Mouse (Mus musculus): ENCODE measurements around the gene Evi2. TPM values are rescaled to one million over a fixed set of nuclear protein-coding genes. Genes with fewer than 3 reads are reported as not detected.

Evi2 gene
- 10 to 100 TPM; 22.7 to 25.1 TPM for total RNA-seq (2023)

DNA sequence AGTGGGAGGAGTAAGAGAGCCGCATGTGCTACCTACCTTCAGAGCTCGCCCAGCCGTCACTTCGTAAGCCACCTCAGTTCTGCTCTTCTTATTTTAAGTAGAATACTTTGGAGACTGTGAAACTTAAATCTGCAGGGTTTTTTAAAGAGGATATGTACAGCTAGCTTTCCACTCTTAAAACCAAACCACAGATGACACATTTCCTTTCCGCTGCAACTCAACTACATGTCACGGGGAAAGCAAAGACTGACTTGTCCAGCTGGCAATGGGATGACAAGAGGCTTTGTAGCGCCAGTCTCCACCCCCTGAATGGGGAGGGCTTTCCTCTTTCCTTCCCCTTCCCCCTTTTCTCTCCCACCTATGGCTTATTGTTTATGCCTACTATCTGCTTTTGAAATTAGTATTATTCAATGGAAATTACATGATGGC is at the start of gene Evi2, which contains the start of gene Evi2a:
TSS of gene Evi2 (minus strand) at position 257 of the 429 bp plus-strand sequence.
TSS of gene Evi2a (minus strand) at position 277 of the 429 bp plus-strand sequence.

DNA sequence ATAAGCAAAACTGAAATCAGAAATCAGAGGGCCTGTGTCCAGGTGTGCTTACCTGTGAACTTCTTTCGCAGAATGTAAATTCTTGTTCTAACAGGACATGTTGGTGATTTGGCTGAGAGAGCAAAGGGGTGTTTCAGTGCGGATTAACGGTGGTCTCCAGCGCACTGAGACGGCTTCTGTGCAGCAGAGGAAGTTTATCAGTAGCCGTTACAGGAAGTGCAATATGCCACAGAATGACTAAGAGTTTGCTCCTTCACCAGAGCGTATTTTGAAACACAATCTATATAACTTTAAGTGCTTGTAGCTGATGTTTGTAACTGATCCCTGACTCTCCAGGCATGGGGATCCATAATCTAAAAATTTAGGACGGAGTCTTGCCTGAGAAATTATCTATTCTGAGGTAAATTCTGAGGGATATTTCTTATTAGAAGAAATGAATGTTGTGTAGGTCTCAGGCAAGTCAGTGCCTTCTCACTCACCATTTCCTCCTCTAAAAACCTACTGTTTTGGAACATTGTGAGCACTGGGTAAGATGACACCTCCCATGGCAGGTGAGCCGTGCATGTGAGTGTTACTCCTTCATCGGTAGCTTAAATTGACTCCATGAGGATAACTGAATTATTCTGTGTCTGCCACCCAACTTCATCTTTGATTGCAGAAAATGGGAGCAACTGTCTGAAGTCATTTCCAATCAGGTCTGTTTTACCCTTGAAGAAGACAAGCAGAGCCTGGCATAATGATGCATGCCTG is 6.7 kb downstream of the Evi2 start, which contains the start of gene Evi2b:
TSS of gene Evi2b (minus strand) at position 203 of the 750 bp plus-strand sequence.

DNA sequence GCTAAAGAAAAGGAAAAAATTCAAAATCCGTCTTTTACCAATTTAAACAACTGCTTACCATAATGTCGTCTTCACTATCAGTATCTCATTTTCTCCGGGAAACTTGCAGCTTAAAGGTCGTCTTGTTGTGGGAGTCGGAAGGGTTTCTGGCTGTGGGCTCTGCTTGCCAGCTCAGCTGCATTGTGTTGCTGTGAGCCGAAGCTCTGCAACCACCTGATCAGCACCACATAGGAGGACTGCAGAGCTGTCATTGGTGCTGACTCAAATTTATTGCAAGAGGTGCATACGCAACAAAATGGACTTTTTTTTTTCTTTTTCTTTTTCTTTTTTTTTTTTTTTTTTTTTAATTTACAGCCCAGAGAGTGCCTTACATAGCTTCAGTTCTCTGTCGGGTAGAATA is 26.5 kb downstream of the Evi2 start, which contains the start of gene Omg:
TSS of gene Omg (minus strand) at position 240 of the 400 bp plus-strand sequence.

Other genes starting within 250 kb of the Evi2 start
- 1 to 10 TPM; 1.7 TPM for gene Gm9964, start 233.7 kb downstream of the Evi2 start, total RNA-seq (2023)
- 10 to 100 TPM; 28.5 to 29.1 TPM for gene Nf1, start 190.9 kb downstream of the Evi2 start, total RNA-seq (2023)
- 1 to 10 TPM in 1 of 2 experiments, under 1 TPM in 1; 0.56 to 1.3 TPM for gene Omg, start 26.5 kb downstream of the Evi2 start, total RNA-seq (2023)
- 100 to 1,000 TPM; 459 to 463 TPM for gene Evi2b, start 6.8 kb downstream of the Evi2 start, total RNA-seq (2023)
- 100 to 1,000 TPM; 114 to 144 TPM for gene Evi2a, start within 50 bp of the Evi2 start, total RNA-seq (2023)
- gene Rab11fip4, start 60.6 kb upstream of the Evi2 start, total RNA-seq (2023), result 10 to 100 TPM; 35.3 to 35.8 TPM